Mouse (Mus musculus) thymus, adult 2 months (tissue): ENCODE measurements around the gene Gm17660. TPM values are rescaled to one million over a fixed set of nuclear protein-coding genes. Genes with fewer than 3 reads are reported as not detected.

Experiments used
- DNase-seq: peaks from one replicate; pipeline ENCODE4 v3.0.0; 2021
- H3K27ac ChIP-seq: fragments of 200-500 bp; 2 replicates; pipeline ENCODE4 v1.5.1; 2012; ENCODE audit warnings: low read length, control low read depth; ENCODE audit not compliant: control insufficient read depth, insufficient read depth
- H3K27me3 ChIP-seq: fragments of 200-500 bp; 2 replicates; pipeline ENCODE4 v1.6.1; 2012; ENCODE audit warnings: mild to moderate bottlenecking, low read length, moderate library complexity, mixed read lengths; ENCODE audit not compliant: control insufficient read depth, insufficient read depth
- H3K36me3 ChIP-seq: fragments of 200-500 bp; 2 replicates; pipeline ENCODE4 v1.6.1; 2012; ENCODE audit warnings: mild to moderate bottlenecking, low read length, moderate library complexity; ENCODE audit not compliant: control insufficient read depth, insufficient read depth
- H3K4me1 ChIP-seq: fragments of 200-500 bp; replicated peaks from 2 replicates; pipeline ENCODE4 v1.6.1; 2012; ENCODE audit warnings: low read length; ENCODE audit not compliant: control insufficient read depth, insufficient read depth
- H3K4me3 ChIP-seq: fragments of 200-500 bp; 2 replicates; pipeline ENCODE4 v1.5.1; 2012; ENCODE audit warnings: mild to moderate bottlenecking, low read length, control low read depth, moderate library complexity; ENCODE audit not compliant: control insufficient read depth, insufficient read depth
- CTCF ChIP-seq: fragments of 200-500 bp; IDR thresholded peaks from 2 replicates; pipeline ENCODE4 v1.5.1; 2012; ENCODE audit warnings: mild to moderate bottlenecking, control low read depth, low read length, moderate library complexity, borderline replicate concordance; ENCODE audit not compliant: control insufficient read depth, poor library complexity, insufficient read depth; ENCODE audit errors: extremely low read depth
- POLR2A ChIP-seq: fragments of 200-500 bp; IDR thresholded peaks from 2 replicates; pipeline ENCODE4 v1.6.1; 2012; ENCODE audit warnings: mild to moderate bottlenecking, low read length, control low read depth, moderate library complexity; ENCODE audit not compliant: control insufficient read depth, poor library complexity, insufficient read depth; ENCODE audit errors: extremely low read depth
- WGBS: fragments of 180-500 bp; shearing (Covaris S2); methylation state at CpG from one replicate; pipeline ENCODE4 v1.1.7; 2018; 5-methylcytosine and 5-hydroxymethylcytosine counted together
- polyA plus RNA-seq: library from polyadenylated mRNA; depleted of rRNA; stranded (reverse); fragments of >200 nt; gene quantifications from 2 replicates; pipeline ENCODE4 v1.2.3, GENCODE M21; 2012

Gene Gm17660
- polyA plus RNA-seq, 1 experiment, result not detected

GRCm38 (mm10) chr5:104104111-104104510 lies 26.7 kb upstream of the Gm17660 start:
- H3K27me3 ChIP-seq, result no peaks in the 10 kb centered on the region
- no peak for DNase-seq
- 85% methylated on average over 2 of the region's 2 CpGs for WGBS
- H3K36me3 ChIP-seq, result no peaks in the 10 kb centered on the region
- no peak overlapping the region for H3K4me3 ChIP-seq
- H3K4me1 ChIP-seq, result no peaks in the 10 kb centered on the region
- TF ChIP-seq CTCF (no peak), POLR2A (no peak)
- no peak overlapping the region for H3K27ac ChIP-seq

DNA sequence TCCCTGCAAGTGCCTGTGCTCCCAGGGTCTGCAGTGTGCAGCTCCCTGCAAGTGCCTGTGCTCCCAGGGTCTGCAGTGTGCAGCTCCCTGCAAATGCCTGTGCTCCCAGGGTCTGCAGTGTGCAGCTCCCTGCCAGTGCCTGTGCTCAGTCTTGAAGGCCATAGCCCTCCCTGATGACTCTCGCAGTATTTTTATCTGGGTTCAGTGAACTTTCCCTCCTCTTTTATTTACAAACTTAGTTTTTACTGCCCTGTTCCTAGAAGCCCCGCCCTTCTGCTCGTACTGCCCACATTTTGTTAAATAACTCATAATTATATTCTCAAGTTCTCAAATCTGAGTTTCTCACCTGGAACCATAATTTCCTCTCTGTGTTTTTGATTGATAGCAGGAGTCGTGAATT lies 25.8 kb upstream of the Gm17660 start:
- no peak for DNase-seq
- Histone ChIP-seq H3K4me1 (no peaks in the 10 kb centered on the region), H3K27me3 (no peaks in the 10 kb centered on the region), H3K36me3 (no peaks in the 10 kb centered on the region), H3K4me3 (no peak overlapping the region), H3K27ac (no peak overlapping the region)
- no peak for TF ChIP-seq CTCF
- TF ChIP-seq POLR2A, result no peak
- 72% methylated on average over 4 of the region's 4 CpGs for WGBS

DNA sequence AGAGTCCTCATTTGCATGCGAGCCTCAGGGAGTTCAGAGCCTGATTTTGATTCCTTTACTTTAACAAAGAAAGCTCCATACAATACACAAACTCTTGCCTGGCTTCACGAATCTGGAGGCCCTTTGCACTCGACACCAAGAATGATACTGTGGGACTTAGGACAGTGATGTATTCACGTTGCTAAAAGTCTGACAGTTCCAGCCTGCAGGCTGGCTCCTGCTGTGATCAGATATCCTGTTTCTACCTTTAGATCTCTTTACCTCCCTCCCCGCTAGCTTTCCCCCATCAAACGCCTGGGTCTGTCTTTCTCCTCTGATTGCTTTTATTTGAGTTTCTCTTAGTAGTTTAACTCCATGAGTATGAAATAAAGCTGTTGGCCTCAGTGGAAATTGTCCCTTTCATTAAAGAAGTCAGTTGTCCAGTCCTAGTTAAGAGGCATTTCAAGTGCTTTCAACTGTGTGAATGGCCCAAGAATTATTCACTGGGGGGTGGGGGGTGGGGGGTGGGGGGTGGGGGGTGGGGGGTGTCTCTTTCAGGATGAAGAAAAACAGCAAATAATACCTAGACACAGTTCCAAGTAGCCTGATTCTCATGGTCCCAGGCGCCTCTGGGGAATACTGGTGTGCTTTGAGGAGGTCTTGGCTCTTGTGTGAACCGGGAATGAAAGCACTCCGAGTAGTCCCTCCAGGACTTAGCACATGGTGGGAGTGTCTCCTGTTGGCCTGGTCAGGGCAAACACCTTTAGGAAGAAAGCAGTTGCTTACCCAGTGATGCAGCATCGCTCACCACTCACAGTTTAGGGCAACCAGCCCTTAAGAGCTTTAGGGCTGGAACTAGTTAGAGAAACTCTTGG lies 24.5 kb upstream of the Gm17660 start:
- Histone ChIP-seq H3K27ac (no peak overlapping the region), H3K36me3 (no peaks in the 10 kb centered on the region), H3K4me1 (no peaks in the 10 kb centered on the region), H3K4me3 (no peak overlapping the region), H3K27me3 (no peaks in the 10 kb centered on the region)
- DNase-seq, result no peak
- TF ChIP-seq POLR2A (no peak), CTCF (no peak)
- 78% methylated on average over 10 of the region's 10 CpGs for WGBS

- DNase-seq, result no peak
- Histone ChIP-seq H3K27ac (no peak overlapping the region), H3K27me3 (no peaks in the 10 kb centered on the region), H3K36me3 (no peaks in the 10 kb centered on the region), H3K4me1 (no peaks in the 10 kb centered on the region), H3K4me3 (no peak overlapping the region)
- TF ChIP-seq POLR2A, result no peak
- no peak for TF ChIP-seq CTCF
- 43% methylated on average over 16 of the region's 16 CpGs for WGBS
These were observed 18.9 kb upstream of the Gm17660 start for GRCm38 (mm10) chr5:104096078-104096938.

DNA sequence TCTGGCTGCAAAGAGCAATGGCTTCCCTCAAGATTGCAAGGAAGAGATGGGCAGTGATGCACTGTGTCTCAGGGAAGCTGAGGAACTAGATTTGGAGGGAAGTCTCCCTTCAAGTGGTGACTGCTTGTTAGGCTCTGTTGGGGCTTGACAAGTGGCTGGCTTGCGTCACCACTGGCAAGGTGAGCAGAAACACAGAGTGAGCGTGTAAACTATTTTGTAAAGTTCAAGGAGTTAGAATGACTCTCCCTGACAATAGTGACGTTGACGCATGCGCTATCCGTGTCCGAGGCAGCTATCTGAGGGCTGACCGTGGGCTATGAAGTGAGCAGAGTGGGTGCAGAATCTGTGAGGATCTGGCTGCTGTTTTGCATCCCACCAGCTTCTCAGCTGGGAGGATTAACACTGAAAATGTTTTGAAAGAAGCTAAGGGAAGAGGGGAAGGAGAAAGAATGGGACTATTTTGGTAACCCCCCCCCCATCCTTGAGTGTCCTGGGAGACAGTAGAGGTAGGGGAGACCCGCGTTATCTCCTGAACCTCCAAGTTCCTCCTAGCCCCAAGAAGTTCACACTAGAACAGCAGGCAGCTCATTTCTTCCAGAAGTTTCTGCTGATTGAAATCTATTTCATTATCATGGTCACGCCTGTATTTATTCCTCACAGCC lies 18.1 kb upstream of the Gm17660 start:
- 72% methylated on average over 11 of the region's 11 CpGs for WGBS
- Histone ChIP-seq H3K4me1 (no peaks in the 10 kb centered on the region), H3K36me3 (no peaks in the 10 kb centered on the region), H3K27ac (no peak overlapping the region), H3K27me3 (no peaks in the 10 kb centered on the region), H3K4me3 (no peak overlapping the region)
- DNase-seq, result no peak
- TF ChIP-seq POLR2A (no peak), CTCF (no peak)

- TF ChIP-seq POLR2A (no peak), CTCF (no peak)
- H3K36me3 ChIP-seq, result no peaks in the 10 kb centered on the region
- no peak overlapping the region for H3K27ac ChIP-seq
These were observed 12.3 kb upstream of the Gm17660 start for GRCm38 (mm10) chr5:104089751-104090150.

More at GRCm38 (mm10) chr5:104089751-104090150, 12.3 kb upstream of the Gm17660 start:
- H3K4me3 ChIP-seq, result no peak overlapping the region
- no peaks in the 10 kb centered on the region for H3K27me3 ChIP-seq
- no peak for DNase-seq
- H3K4me1 ChIP-seq, result no peaks in the 10 kb centered on the region
- WGBS, result 82% methylated on average over 2 of the region's 2 CpGs
